Comparison of ENCODE assay signal across 27 mouse cellular contexts in the genomic region with DNA sequence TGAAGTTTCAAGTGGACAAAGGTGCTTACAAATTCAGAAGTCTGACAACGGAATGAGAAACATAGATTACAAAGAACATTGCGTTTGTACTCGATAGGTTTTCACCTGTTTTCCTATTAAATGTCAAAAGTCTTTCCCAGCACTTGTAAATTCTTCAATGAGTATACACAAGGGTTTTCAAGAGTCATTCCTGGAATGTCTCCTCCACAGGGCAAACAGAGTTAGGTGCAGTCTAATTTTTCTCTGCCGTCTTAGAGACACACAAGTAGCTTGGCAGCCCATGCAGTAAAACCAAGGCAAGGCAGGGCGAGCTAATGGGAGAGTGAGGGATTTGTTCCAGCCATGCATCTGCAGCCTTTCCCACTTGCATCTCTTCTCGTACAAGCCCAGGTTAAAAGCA.
DNase-seq lines count a peak whose midpoint lies in the region; ATAC-seq and TF ChIP-seq lines count a peak whose summit lies in the region.
"Had no signal": no experiment of that assay in that cellular context is flagged by ENCODE, and none has a peak within 500 bp of the region (broad histone marks: within the 10 kb centered on the region; RNA-seq: fewer than 3 reads in every experiment).

No protein-coding gene starts in this region.

- no peak overlapping the region for H3K4me2 ChIP-seq in lung, embryonic 16.5 days (ENCODE audit: low read depth, low read length)
- H3K4me2 ChIP-seq: embryonic facial prominence, embryonic 12.5 days; embryonic facial prominence, embryonic 15.5 days; heart, embryonic 11.5 days; heart, embryonic 15.5 days had no signal

- H3K36me3 ChIP-seq in lung, embryonic 16.5 days (ENCODE audit: control insufficient read depth, insufficient read depth, low read length) = no peaks in the 10 kb centered on the region
- H3K36me3 ChIP-seq: embryonic facial prominence, embryonic 12.5 days; embryonic facial prominence, embryonic 15.5 days; heart, embryonic 15.5 days; hindbrain, embryonic 10.5 days had no signal

- peak; percentile 81 for ATAC-seq in lung, embryonic 16.5 days (ENCODE audit: low read depth)
- no peak for ATAC-seq in megakaryocyte progenitor cell, adult 5-6 weeks (replicated peaks; ENCODE audit: poor library complexity)
- ATAC-seq: CD4-positive, CD25-positive, alpha-beta regulatory T cell, adult 4 months; forebrain, embryonic 14.5 days; forebrain, postnatal 0 days had no signal

- 60% methylated on average over 6 of the region's 6 CpGs for WGBS in lung, adult 2 months
- WGBS in lung, embryonic 16.5 days = 51% methylated on average over 6 of the region's 6 CpGs

- no peak overlapping the region; the same call in 1 of the 2 replicates for H3K27ac ChIP-seq in lung, embryonic 16.5 days (ENCODE audit: low read length)
- H3K27ac ChIP-seq: embryonic facial prominence, embryonic 12.5 days; embryonic facial prominence, embryonic 15.5 days; gastrocnemius, adult 2 months; heart, embryonic 15.5 days; hindbrain, embryonic 10.5 days had no signal

- no peaks in the 10 kb centered on the region for H3K27me3 ChIP-seq in lung, embryonic 16.5 days (ENCODE audit: control insufficient read depth, insufficient read depth, low read depth, low read length)
- H3K27me3 ChIP-seq: embryonic facial prominence, embryonic 12.5 days; embryonic facial prominence, embryonic 15.5 days; heart, embryonic 15.5 days had no signal

- peak; percentile 40 to 62 for DNase-seq in lung, adult 18-20 months
- DNase-seq in lung, adult 2 months = no peak
- peak; percentile 22 for DNase-seq in lung, postnatal 14 days
- peak; percentile 13 to 37 for DNase-seq in lung, postnatal 4 days
- DNase-seq in right cerebral cortex, postnatal 14 days = no peak
- no peak for DNase-seq in thymus, adult 18-20 months
- DNase-seq: adrenal gland, adult 2 months; adrenal gland, postnatal 14 days; cerebellum, adult 11 months; cerebellum, adult 2 months; cerebellum, adult 9-11 months; cerebellum, postnatal 25 days; forebrain, postnatal 0 days; gastrocnemius, adult 2 months; gastrocnemius, postnatal 14 days; heart, adult 11 months; heart, postnatal 10 days; heart, postnatal 36 days had no signal

- no peaks in the 10 kb centered on the region for H3K4me1 ChIP-seq in lung, adult 2 months (ENCODE audit: control insufficient read depth, insufficient read depth, low read length)
- no peaks in the 10 kb centered on the region for H3K4me1 ChIP-seq in lung, embryonic 16.5 days (replicated peaks; ENCODE audit: control insufficient read depth, insufficient read depth, low read length)
- H3K4me1 ChIP-seq: embryonic facial prominence, embryonic 12.5 days; embryonic facial prominence, embryonic 15.5 days; heart, embryonic 15.5 days had no signal

- H3K9me3 ChIP-seq in lung, embryonic 16.5 days (ENCODE audit: control insufficient read depth, low read length) = no peaks in the 10 kb centered on the region
- H3K9me3 ChIP-seq: embryonic facial prominence, embryonic 12.5 days; embryonic facial prominence, embryonic 15.5 days; heart, embryonic 15.5 days; hindbrain, embryonic 10.5 days had no signal

- TF ChIP-seq POLR2A in lung, adult 2 months (IDR thresholded peaks at IDR 0.05; ENCODE audit: borderline replicate concordance, extremely low read depth, low read depth, low read length) = no peak

- H3K9ac ChIP-seq in lung, embryonic 16.5 days (ENCODE audit: low read length) = no peak overlapping the region
- H3K9ac ChIP-seq: embryonic facial prominence, embryonic 12.5 days; embryonic facial prominence, embryonic 15.5 days; forebrain, postnatal 0 days; heart, embryonic 15.5 days had no signal

- no peak for TF ChIP-seq CTCF in lung, adult 2 months (IDR thresholded peaks at IDR 0.05; ENCODE audit: insufficient read depth, low read length)

- H3K4me3 ChIP-seq in lung, adult 2 months (replicated peaks; ENCODE audit: extremely low read depth, low read depth, low read length) = no peak overlapping the region
- no peak overlapping the region for H3K4me3 ChIP-seq in lung, embryonic 16.5 days (ENCODE audit: low read length)
- H3K4me3 ChIP-seq: embryonic facial prominence, embryonic 12.5 days; embryonic facial prominence, embryonic 15.5 days; gastrocnemius, adult 2 months; heart, embryonic 15.5 days; hindbrain, embryonic 10.5 days had no signal

Comparison
In these comparisons a context has a peak if more than half of its experiments do, and no peak if none do; other contexts are left out.
1. DNase-seq: peak in lung, adult 18-20 months (2 of 2), lung, postnatal 14 days (single experiment) and lung, postnatal 4 days (2 of 2); none in lung, adult 2 months (single experiment), right cerebral cortex, postnatal 14 days (single experiment) and thymus, adult 18-20 months (0 of 2).